Mouse (Mus musculus): ENCODE results near the gene Ick. TPM values are rescaled to one million over a fixed set of nuclear protein-coding genes. Genes with fewer than 3 reads are reported as not detected.

Ick gene
- polyA plus RNA-seq, 1 experiment = 8.4 TPM

GRCm38 (mm10) chr9:78210079-78210478 is 101.1 kb downstream of the Ick start:
- H3K4me3 ChIP-seq (ENCODE audit: control insufficient read depth, low read depth, low read length) = no peak overlapping the region
- H3K4me1 ChIP-seq (ENCODE audit: control insufficient read depth, insufficient read depth, low read length) = no peaks in the 10 kb centered on the region
- H3K27ac ChIP-seq (ENCODE audit: control insufficient read depth, insufficient read depth, low read depth, low read length) = no peak overlapping the region
- TF ChIP-seq POLR2A (IDR thresholded peaks at IDR 0.05; ENCODE audit: control insufficient read depth, low read depth, low read length) (no peak), CTCF (IDR thresholded peaks at IDR 0.05; ENCODE audit: control insufficient read depth, insufficient read depth, insufficient replicate concordance, low read depth, low read length) (no peak)
- H3K27me3 ChIP-seq (ENCODE audit: control insufficient read depth, insufficient read depth, low read length) = no peaks in the 10 kb centered on the region
- H3K36me3 ChIP-seq (ENCODE audit: control insufficient read depth, insufficient read depth, low read length) = no peaks in the 10 kb centered on the region

DNA sequence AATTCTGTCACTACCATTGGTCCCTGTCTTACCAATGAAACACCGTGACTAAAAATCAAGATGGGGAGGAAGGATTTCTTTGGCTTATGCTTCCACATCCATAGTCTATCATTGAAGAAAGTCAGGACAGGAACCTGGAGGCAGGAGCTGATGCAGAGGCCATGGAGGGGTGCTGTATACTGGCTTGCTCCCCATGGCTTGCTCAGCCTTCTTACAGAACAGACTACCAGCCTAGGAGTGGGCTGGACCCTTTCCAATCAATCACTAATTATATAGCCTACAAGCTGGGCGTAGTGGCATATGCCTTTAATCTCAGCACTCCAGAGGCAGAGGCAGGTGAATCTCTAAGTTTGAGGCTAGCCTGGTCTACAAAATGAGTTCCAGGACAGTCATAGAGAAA is 101.8 kb downstream of the Ick start:
- Histone ChIP-seq H3K4me1 (ENCODE audit: control insufficient read depth, insufficient read depth, low read length) (no peaks in the 10 kb centered on the region), H3K4me3 (ENCODE audit: control insufficient read depth, low read depth, low read length) (no peak overlapping the region)
- TF ChIP-seq CTCF (IDR thresholded peaks at IDR 0.05; ENCODE audit: control insufficient read depth, insufficient read depth, insufficient replicate concordance, low read depth, low read length) = no peak
- no peak for TF ChIP-seq POLR2A (IDR thresholded peaks at IDR 0.05; ENCODE audit: control insufficient read depth, low read depth, low read length)

DNA sequence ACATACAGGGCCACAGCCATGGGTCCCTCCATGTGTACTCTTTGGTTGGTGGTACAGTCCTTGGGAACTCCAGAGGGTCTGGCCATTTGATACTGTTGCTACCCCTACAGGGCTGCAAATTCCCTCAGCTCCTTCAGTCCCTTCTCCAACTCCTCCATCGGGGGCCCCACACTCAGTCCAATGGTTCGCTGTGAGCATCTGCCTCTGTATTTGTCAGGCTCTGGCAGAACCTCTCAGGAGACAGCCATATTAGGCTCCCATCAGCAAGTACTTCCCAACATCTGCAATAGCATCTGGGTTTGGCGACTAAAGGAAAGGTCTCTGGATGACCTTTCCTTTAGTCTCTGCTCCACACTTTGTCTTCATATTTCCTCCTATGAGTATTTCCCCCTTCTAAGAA is 102.5 kb downstream of the Ick start:
- no peak for TF ChIP-seq POLR2A (IDR thresholded peaks at IDR 0.05; ENCODE audit: control insufficient read depth, low read depth, low read length)
- TF ChIP-seq CTCF (IDR thresholded peaks at IDR 0.05; ENCODE audit: control insufficient read depth, insufficient read depth, insufficient replicate concordance, low read depth, low read length) = no peak
- Histone ChIP-seq H3K27ac (ENCODE audit: control insufficient read depth, insufficient read depth, low read depth, low read length) (no peak overlapping the region), H3K4me3 (ENCODE audit: control insufficient read depth, low read depth, low read length) (no peak overlapping the region), H3K27me3 (ENCODE audit: control insufficient read depth, insufficient read depth, low read length) (no peaks in the 10 kb centered on the region), H3K36me3 (ENCODE audit: control insufficient read depth, insufficient read depth, low read length) (no peaks in the 10 kb centered on the region), H3K4me1 (ENCODE audit: control insufficient read depth, insufficient read depth, low read length) (no peaks in the 10 kb centered on the region)

More for the DNA sequence above, 101.8 kb downstream of the Ick start:
- Histone ChIP-seq H3K27ac (ENCODE audit: control insufficient read depth, insufficient read depth, low read depth, low read length) (no peak overlapping the region), H3K36me3 (ENCODE audit: control insufficient read depth, insufficient read depth, low read length) (no peaks in the 10 kb centered on the region), H3K27me3 (ENCODE audit: control insufficient read depth, insufficient read depth, low read length) (no peaks in the 10 kb centered on the region)

- no peak for TF ChIP-seq CTCF (IDR thresholded peaks at IDR 0.05; ENCODE audit: control insufficient read depth, insufficient read depth, insufficient replicate concordance, low read depth, low read length)
- no peak for TF ChIP-seq POLR2A (IDR thresholded peaks at IDR 0.05; ENCODE audit: control insufficient read depth, low read depth, low read length)
- no peaks in the 10 kb centered on the region for H3K4me1 ChIP-seq (ENCODE audit: control insufficient read depth, insufficient read depth, low read length)
- H3K4me3 ChIP-seq (ENCODE audit: control insufficient read depth, low read depth, low read length) = no peak overlapping the region
- H3K36me3 ChIP-seq (ENCODE audit: control insufficient read depth, insufficient read depth, low read length) = no peaks in the 10 kb centered on the region
- no peaks in the 10 kb centered on the region for H3K27me3 ChIP-seq (ENCODE audit: control insufficient read depth, insufficient read depth, low read length)
- no peak overlapping the region for H3K27ac ChIP-seq (ENCODE audit: control insufficient read depth, insufficient read depth, low read depth, low read length)
Observed at GRCm38 (mm10) chr9:78212341-78213049, 103.5 kb downstream of the Ick start.

DNA sequence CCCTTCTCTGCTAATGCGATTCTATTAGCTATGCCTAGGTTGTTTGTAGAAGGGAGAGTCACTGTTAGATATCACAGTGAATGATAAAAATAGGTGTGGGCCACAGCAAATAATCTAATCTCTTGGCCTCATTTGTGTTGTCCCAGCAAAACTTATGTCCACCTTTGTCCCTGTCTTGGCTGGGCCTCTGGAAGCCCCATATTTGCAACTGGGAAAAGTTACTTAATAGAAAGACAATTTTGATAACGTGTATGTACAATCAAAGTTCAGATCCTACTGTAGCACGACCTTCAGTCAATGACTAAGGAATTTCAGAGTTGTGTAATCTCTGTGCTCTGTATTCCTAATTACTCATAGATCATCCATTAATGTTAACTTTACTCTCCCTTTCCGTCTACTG is 108.1 kb downstream of the Ick start:
- Histone ChIP-seq H3K27me3 (ENCODE audit: control insufficient read depth, insufficient read depth, low read length) (no peaks in the 10 kb centered on the region), H3K27ac (ENCODE audit: control insufficient read depth, insufficient read depth, low read depth, low read length) (no peak overlapping the region), H3K36me3 (ENCODE audit: control insufficient read depth, insufficient read depth, low read length) (no peaks in the 10 kb centered on the region), H3K4me1 (ENCODE audit: control insufficient read depth, insufficient read depth, low read length) (no peaks in the 10 kb centered on the region; the same call in 1 of the 2 replicates), H3K4me3 (ENCODE audit: control insufficient read depth, low read depth, low read length) (no peak overlapping the region)
- no peak for TF ChIP-seq CTCF (IDR thresholded peaks at IDR 0.05; ENCODE audit: control insufficient read depth, insufficient read depth, insufficient replicate concordance, low read depth, low read length)
- TF ChIP-seq POLR2A (IDR thresholded peaks at IDR 0.05; ENCODE audit: control insufficient read depth, low read depth, low read length) = no peak

Other genes with a start within 250 kb of the Ick start
- 54.1 and 74.7 TPM in 2 replicates for gene Elovl5, start 191.8 kb upstream of the Ick start, polyA plus RNA-seq (2012; rRNA removed)
- gene Gcm1, start 57.3 kb upstream of the Ick start, polyA plus RNA-seq (2012; rRNA removed) = not detected in 2 replicates
- gene Fbxo9, start 127 bp upstream of the Ick start, polyA plus RNA-seq (2012; rRNA removed) = 46.1 and 48.8 TPM in 2 replicates
- 29.3 and 38.7 TPM in 2 replicates for gene Gsta4, start 73.6 kb downstream of the Ick start, polyA plus RNA-seq (2012; rRNA removed)
- gene Gsta1, start 121.5 kb downstream of the Ick start, polyA plus RNA-seq (2012; rRNA removed) = 0.18 TPM in 1 of 2 replicates, not detected in the other
- not detected in 2 replicates for gene Gm3776, start 147.9 kb downstream of the Ick start, polyA plus RNA-seq (2012; rRNA removed)
- not detected in 2 replicates for gene Gm10639, start 180.7 kb downstream of the Ick start, polyA plus RNA-seq (2012; rRNA removed)
- not detected in 2 replicates for gene Omt2a, start 205.6 kb downstream of the Ick start, polyA plus RNA-seq (2012; rRNA removed)
- not detected in 2 replicates for gene Omt2b, start 218.4 kb downstream of the Ick start, polyA plus RNA-seq (2012; rRNA removed)
- 8.7 and 12.8 TPM in 2 replicates for gene Gsta2, start 246.6 kb downstream of the Ick start, polyA plus RNA-seq (2012; rRNA removed)